Mouse (Mus musculus): ENCODE measurements around the gene Mef2c.

- no peak for TF ChIP-seq CTCF (IDR thresholded peaks at IDR 0.05; ENCODE audit: insufficient read depth, low read length)
- no peak for TF ChIP-seq POLR2A (IDR thresholded peaks at IDR 0.05; ENCODE audit: borderline replicate concordance, extremely low read depth, low read depth, low read length)
Measured at GRCm38 (mm10) chr13:83649051-83649450, 145.2 kb downstream of the Mef2c start.
